Mouse (Mus musculus): ENCODE measurements around the gene Gm4216. TPM values are rescaled to one million over a fixed set of nuclear protein-coding genes. Genes with fewer than 3 reads are reported as not detected.
"Not testable (repeated sequence)": the region's sequence is repeated elsewhere in the genome, so short reads cannot be mapped to it uniquely, and the experiment has no call there.

Gene Gm4216
- polyA plus RNA-seq (2014; fragmentation: Nextera tagmentation; extraction: Ambion mirVana): not detected in 2 replicates

GRCm38 (mm10) chr7:23019823-23020222 is at the start of gene Gm4216:
Gene Gm4216, minus strand, starts transcription at chr7:23019923.
- WGBS: no CpG with 5 or more reads among the region's 3 CpGs
- DNase-seq (ENCODE audit: low spot score): not testable (repeated sequence)

GRCm38 (mm10) chr7:23067356-23067755 is 47.6 kb upstream of the Gm4216 start, which contains the start of gene Gm8720:
Gene Gm8720, minus strand, starts transcription at chr7:23067456.
- H3K9ac ChIP-seq (ENCODE audit: low read length); H3K4me1 ChIP-seq (ENCODE audit: control insufficient read depth, insufficient read depth, low read length); DNase-seq (ENCODE audit: low spot score); H3K9me3 ChIP-seq (replicated peaks; ENCODE audit: control insufficient read depth, low read length); ATAC-seq; H3K4me3 ChIP-seq (ENCODE audit: low read depth, low read length); H3K27me3 ChIP-seq (replicated peaks; ENCODE audit: control insufficient read depth, insufficient read depth, low read length); H3K36me3 ChIP-seq (ENCODE audit: control insufficient read depth, insufficient read depth, low read length); H3K27ac ChIP-seq (ENCODE audit: low read depth, low read length); H3K4me2 ChIP-seq (ENCODE audit: low read length): not testable (repeated sequence)
- WGBS: no CpG with 5 or more reads among the region's 1 CpGs

More at GRCm38 (mm10) chr7:23019823-23020222, at the start of gene Gm4216:
- H3K27ac ChIP-seq (ENCODE audit: low read depth, low read length); ATAC-seq; H3K36me3 ChIP-seq (ENCODE audit: control insufficient read depth, insufficient read depth, low read length); H3K9ac ChIP-seq (ENCODE audit: low read length); H3K27me3 ChIP-seq (replicated peaks; ENCODE audit: control insufficient read depth, insufficient read depth, low read length); H3K4me2 ChIP-seq (ENCODE audit: low read length); H3K9me3 ChIP-seq (replicated peaks; ENCODE audit: control insufficient read depth, low read length); H3K4me1 ChIP-seq (ENCODE audit: control insufficient read depth, insufficient read depth, low read length); H3K4me3 ChIP-seq (ENCODE audit: low read depth, low read length): not testable (repeated sequence)

- no CpG with 5 or more reads among the region's 1 CpGs for WGBS
- not testable (repeated sequence) for H3K36me3 ChIP-seq (ENCODE audit: control insufficient read depth, insufficient read depth, low read length); H3K27ac ChIP-seq (ENCODE audit: low read depth, low read length); H3K4me3 ChIP-seq (ENCODE audit: low read depth, low read length); H3K9ac ChIP-seq (ENCODE audit: low read length); H3K4me2 ChIP-seq (ENCODE audit: low read length); ATAC-seq; H3K4me1 ChIP-seq (ENCODE audit: control insufficient read depth, insufficient read depth, low read length); H3K27me3 ChIP-seq (replicated peaks; ENCODE audit: control insufficient read depth, insufficient read depth, low read length); DNase-seq (ENCODE audit: low spot score); H3K9me3 ChIP-seq (replicated peaks; ENCODE audit: control insufficient read depth, low read length)
Observed at GRCm38 (mm10) chr7:23055240-23055639, 35.5 kb upstream of the Gm4216 start, which contains the start of gene Vmn1r163. Gene Vmn1r163, plus strand, starts transcription at chr7:23055540.

GRCm38 (mm10) chr7:22984573-22984972 is 35.1 kb downstream of the Gm4216 start, which contains the start of gene Gm4214:
Gene Gm4214, minus strand, starts transcription at chr7:22984673.
- not testable (repeated sequence) for H3K36me3 ChIP-seq (ENCODE audit: control insufficient read depth, insufficient read depth, low read length); H3K4me3 ChIP-seq (ENCODE audit: low read depth, low read length); H3K27me3 ChIP-seq (replicated peaks; ENCODE audit: control insufficient read depth, insufficient read depth, low read length); H3K9me3 ChIP-seq (replicated peaks; ENCODE audit: control insufficient read depth, low read length); H3K4me1 ChIP-seq (ENCODE audit: control insufficient read depth, insufficient read depth, low read length); DNase-seq (ENCODE audit: low spot score); ATAC-seq; H3K4me2 ChIP-seq (ENCODE audit: low read length); H3K9ac ChIP-seq (ENCODE audit: low read length); H3K27ac ChIP-seq (ENCODE audit: low read depth, low read length)
- WGBS: no CpG with 5 or more reads among the region's 5 CpGs

Other genes starting within 250 kb of the Gm4216 start
- not detected in 2 replicates for gene Vmn1r158, start 229.1 kb downstream of the Gm4216 start, polyA plus RNA-seq (2014; fragmentation: Nextera tagmentation; extraction: Ambion mirVana)
- gene Vmn1r159, start 176.3 kb downstream of the Gm4216 start, polyA plus RNA-seq (2014; fragmentation: Nextera tagmentation; extraction: Ambion mirVana): not detected in 2 replicates
- gene Vmn1r160, start 148.7 kb downstream of the Gm4216 start, polyA plus RNA-seq (2014; fragmentation: Nextera tagmentation; extraction: Ambion mirVana): not detected in 2 replicates
- gene Gm4214, start 35.2 kb downstream of the Gm4216 start, polyA plus RNA-seq (2014; fragmentation: Nextera tagmentation; extraction: Ambion mirVana): not detected in 2 replicates
- not detected in 2 replicates for gene Vmn1r163, start 35.6 kb upstream of the Gm4216 start, polyA plus RNA-seq (2014; fragmentation: Nextera tagmentation; extraction: Ambion mirVana)
- not detected in 2 replicates for gene Gm8720, start 47.5 kb upstream of the Gm4216 start, polyA plus RNA-seq (2014; fragmentation: Nextera tagmentation; extraction: Ambion mirVana)
- gene Gm10662, start 124.6 kb upstream of the Gm4216 start, polyA plus RNA-seq (2014; fragmentation: Nextera tagmentation; extraction: Ambion mirVana): not detected in 2 replicates
- not detected in 2 replicates for gene Vmn1r165, start 197.4 kb upstream of the Gm4216 start, polyA plus RNA-seq (2014; fragmentation: Nextera tagmentation; extraction: Ambion mirVana)
- not detected in 2 replicates for gene Vmn1r166, start 231.8 kb upstream of the Gm4216 start, polyA plus RNA-seq (2014; fragmentation: Nextera tagmentation; extraction: Ambion mirVana)